Mouse (Mus musculus) E14TG2a.4 (cell line): ENCODE measurements around the gene Iqch.

Experiments
- CTCF ChIP-seq: conservative IDR thresholded peaks from 2 replicates; pipeline ENCODE4 v1.5.1; 2014; ENCODE audit warnings: low read length
- NANOG ChIP-seq: IDR thresholded peaks from 2 replicates; pipeline ENCODE4 v1.6.1; 2014; ENCODE audit warnings: borderline replicate concordance, low read length, mixed read lengths
- POU5F1 ChIP-seq: IDR thresholded peaks from 2 replicates; pipeline ENCODE4 v1.6.1; 2014; ENCODE audit warnings: low read length, borderline replicate concordance

DNA sequence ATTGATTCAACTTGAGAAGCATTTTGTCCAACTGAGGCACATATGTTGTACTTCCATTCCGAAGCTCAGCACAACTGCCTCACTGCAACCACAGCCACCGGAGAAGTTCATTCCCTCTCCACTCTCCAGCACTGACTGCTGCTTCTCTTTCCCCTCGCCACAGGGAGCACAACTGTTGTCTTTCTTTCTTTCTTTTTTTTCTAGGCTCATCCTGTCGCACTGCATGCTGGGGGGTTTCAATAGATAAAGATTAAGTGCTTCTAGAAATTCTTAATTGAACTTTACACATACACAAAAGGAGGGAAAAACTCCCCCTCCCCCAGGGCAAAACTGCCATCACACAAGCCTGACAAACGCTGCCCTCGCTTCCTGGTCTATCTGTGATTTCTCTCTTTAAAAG is 113.1 kb downstream of the Iqch start:
- TF ChIP-seq CTCF: no peak
- TF ChIP-seq NANOG: no peak
- TF ChIP-seq POU5F1: no peak
